Mouse (Mus musculus): ENCODE results near the gene Hectd4.
"Not testable (repeated sequence)": the region's sequence is repeated elsewhere in the genome, so short reads cannot be mapped to it uniquely, and the experiment has no call there.

Hectd4 gene

GRCm38 (mm10) chr5:121206540-121206939, 13.5 kb upstream of the Hectd4 start:
- no peak for DNase-seq (ENCODE audit: low spot score in 2 of 2)

- DNase-seq (ENCODE audit: low spot score in 2 of 2), result no peak
These were observed 13.0 kb upstream of the Hectd4 start for GRCm38 (mm10) chr5:121206984-121207383.

- no peak for DNase-seq (ENCODE audit: low spot score in 2 of 2)
These were observed 10.0 kb upstream of the Hectd4 start for GRCm38 (mm10) chr5:121209755-121210600.

- DNase-seq (ENCODE audit: low spot score in 2 of 2), result no peak
These were observed 9.5 kb upstream of the Hectd4 start for GRCm38 (mm10) chr5:121210601-121210924.

GRCm38 (mm10) chr5:121212108-121212507, 7.9 kb upstream of the Hectd4 start:
- no peak for DNase-seq (ENCODE audit: low spot score in 2 of 2)

GRCm38 (mm10) chr5:121214707-121215106, 5.3 kb upstream of the Hectd4 start:
- DNase-seq (ENCODE audit: low spot score in 2 of 2), result no peak

- DNase-seq (ENCODE audit: low spot score in 2 of 2), result peak; percentile 82 to 85
These were observed 4.5 kb upstream of the Hectd4 start for GRCm38 (mm10) chr5:121215380-121216125.

- DNase-seq (ENCODE audit: low spot score in 2 of 2), result no peak
These were observed 3.9 kb upstream of the Hectd4 start for GRCm38 (mm10) chr5:121216126-121216446.

GRCm38 (mm10) chr5:121216584-121217312, 3.3 kb upstream of the Hectd4 start:
- not testable (repeated sequence) for DNase-seq (ENCODE audit: low spot score in 2 of 2)

- no peak for DNase-seq (ENCODE audit: low spot score in 2 of 2)
These were observed 2.7 kb upstream of the Hectd4 start for GRCm38 (mm10) chr5:121217313-121217634.

GRCm38 (mm10) chr5:121219190-121219589, 829 bp upstream of the Hectd4 start:
- no peak for DNase-seq (ENCODE audit: low spot score in 2 of 2)

GRCm38 (mm10) chr5:121220732-121221301, 798 bp downstream of the Hectd4 start:
- peak; percentile 70 for DNase-seq (ENCODE audit: low spot score in 2 of 2)

- DNase-seq (ENCODE audit: low spot score in 2 of 2), result no peak
These were observed 1.4 kb downstream of the Hectd4 start for GRCm38 (mm10) chr5:121221328-121221850.

GRCm38 (mm10) chr5:121224020-121224419, 4.0 kb downstream of the Hectd4 start:
- not testable (repeated sequence) for DNase-seq (ENCODE audit: low spot score in 2 of 2)

- DNase-seq (ENCODE audit: low spot score in 2 of 2), result no peak
These were observed 4.8 kb downstream of the Hectd4 start for GRCm38 (mm10) chr5:121224856-121225255.

GRCm38 (mm10) chr5:121225854-121226253, 5.8 kb downstream of the Hectd4 start:
- no peak for DNase-seq (ENCODE audit: low spot score in 2 of 2)

- no peak for DNase-seq (ENCODE audit: low spot score in 2 of 2)
These were observed 6.4 kb downstream of the Hectd4 start for GRCm38 (mm10) chr5:121226406-121226805.

GRCm38 (mm10) chr5:121226845-121227244, 6.8 kb downstream of the Hectd4 start:
- no peak for DNase-seq (ENCODE audit: low spot score in 2 of 2)

- not testable (repeated sequence) for DNase-seq (ENCODE audit: low spot score in 2 of 2)
These were observed 7.3 kb downstream of the Hectd4 start for GRCm38 (mm10) chr5:121227330-121227729.

- DNase-seq (ENCODE audit: low spot score in 2 of 2), result no peak
These were observed 9.2 kb downstream of the Hectd4 start for GRCm38 (mm10) chr5:121229182-121229581.

GRCm38 (mm10) chr5:121230811-121231210, 10.8 kb downstream of the Hectd4 start:
- no peak for DNase-seq (ENCODE audit: low spot score in 2 of 2)

- no peak for DNase-seq (ENCODE audit: low spot score in 2 of 2)
These were observed 12.8 kb downstream of the Hectd4 start for GRCm38 (mm10) chr5:121232789-121233188.

Measured in right cerebral cortex, postnatal 10 days (tissue).